Mouse (Mus musculus) ovary, postnatal 14 days (tissue): Measurements from ENCODE around the gene Gpatch11.
"Not testable (repeated sequence)": the region's sequence is repeated elsewhere in the genome, so short reads cannot be mapped to it uniquely, and the experiment has no call there.

ENCODE experiments used
- DNase-seq: peaks from one replicate; pipeline ENCODE4 v3.0.0; 2022; ENCODE audit warnings: low spot score

Gpatch11 gene

GRCm38 (mm10) chr17:78834856-78835835, at the start of gene Gpatch11, which contains the start of gene Heatr5b:
Gene Gpatch11 (plus strand): TSS chr17:78835567.
Gene Heatr5b (minus strand): TSS chr17:78835364.
- peak; percentile 98 for DNase-seq

- DNase-seq, result not testable (repeated sequence)
These were observed 47.1 kb upstream of the Gpatch11 start for GRCm38 (mm10) chr17:78788273-78788672.

- DNase-seq, result no peak
These were observed 44.2 kb upstream of the Gpatch11 start for GRCm38 (mm10) chr17:78791068-78791689.

DNA sequence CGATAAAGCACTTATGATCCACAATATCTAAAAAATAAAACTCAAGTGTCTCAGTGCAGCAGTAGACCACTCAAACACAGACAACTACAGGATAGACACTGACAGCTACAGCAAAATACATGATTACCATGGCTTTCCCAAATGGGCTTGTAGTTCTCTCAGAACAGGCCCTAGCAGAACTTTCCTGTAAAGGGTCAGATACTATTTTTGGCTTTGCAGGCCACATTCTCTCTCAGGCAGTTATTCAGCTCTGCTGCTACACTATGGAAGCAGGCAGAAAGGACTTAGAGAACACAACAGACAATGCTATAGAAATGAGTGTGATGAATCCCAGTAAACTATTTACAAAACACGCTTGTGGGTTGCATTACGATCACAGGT, 43.7 kb upstream of the Gpatch11 start:
- DNase-seq, result no peak

DNA sequence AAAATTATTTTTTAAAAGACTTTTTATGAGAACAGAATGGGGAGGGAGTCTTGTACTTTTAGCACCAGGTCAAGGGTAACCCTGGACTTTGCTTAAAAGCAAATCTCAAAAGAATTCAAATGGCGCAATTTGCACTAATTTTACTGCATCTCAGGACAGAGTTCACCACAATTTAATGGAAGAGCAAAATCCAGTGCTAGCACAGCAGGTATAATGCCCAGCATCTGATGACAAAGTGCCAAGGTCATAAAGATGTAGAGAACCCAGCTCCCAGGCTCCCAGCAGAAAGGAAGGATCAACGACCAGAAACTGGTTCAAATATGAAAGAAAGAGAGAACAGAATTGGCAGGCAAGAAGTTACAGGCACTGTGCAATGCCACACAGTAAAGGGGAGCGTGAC, 43.2 kb upstream of the Gpatch11 start:
- no peak for DNase-seq

- DNase-seq, result no peak
These were observed 41.0 kb upstream of the Gpatch11 start for GRCm38 (mm10) chr17:78794390-78794789.

GRCm38 (mm10) chr17:78797222-78797621, 38.1 kb upstream of the Gpatch11 start:
- no peak for DNase-seq

DNA sequence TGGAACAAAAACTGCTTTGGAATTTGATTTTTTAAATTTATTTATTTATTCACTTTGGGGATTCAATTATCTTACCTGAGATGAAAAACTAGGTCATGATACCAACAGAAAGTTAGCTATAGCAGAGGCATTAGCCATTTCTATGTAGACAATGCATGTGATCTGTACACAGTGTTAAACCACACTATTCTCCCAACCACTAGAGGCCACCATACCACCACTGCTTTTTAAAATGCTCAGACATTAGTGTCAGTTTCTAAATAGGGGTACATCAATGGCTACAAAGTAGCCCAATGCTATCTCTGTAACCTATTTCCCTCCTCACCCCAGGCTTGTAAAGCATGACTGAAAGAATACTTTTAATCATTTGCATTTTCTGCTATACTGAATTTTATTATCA, 26.3 kb upstream of the Gpatch11 start:
- no peak for DNase-seq

DNA sequence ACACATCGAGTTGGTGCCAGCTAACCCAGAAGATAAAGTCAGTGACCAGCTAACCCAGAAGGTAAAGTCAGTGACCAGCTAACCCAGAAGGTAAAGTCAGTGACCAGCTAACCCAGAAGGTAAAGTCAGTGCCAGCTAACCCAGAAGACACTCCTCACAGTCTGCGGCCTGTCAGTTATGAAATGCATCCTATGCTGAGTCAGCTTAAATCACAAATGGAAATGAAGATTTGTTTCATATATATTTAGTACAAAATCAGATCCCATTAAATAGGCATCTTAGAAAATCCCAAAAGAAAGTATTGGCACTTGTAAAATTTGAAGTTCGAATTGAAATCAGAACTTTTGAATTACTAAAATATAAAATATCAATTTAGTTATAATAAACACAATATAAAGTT, 25.8 kb upstream of the Gpatch11 start:
- no peak for DNase-seq

GRCm38 (mm10) chr17:78824346-78824745, 11.0 kb upstream of the Gpatch11 start:
- no peak for DNase-seq

DNA sequence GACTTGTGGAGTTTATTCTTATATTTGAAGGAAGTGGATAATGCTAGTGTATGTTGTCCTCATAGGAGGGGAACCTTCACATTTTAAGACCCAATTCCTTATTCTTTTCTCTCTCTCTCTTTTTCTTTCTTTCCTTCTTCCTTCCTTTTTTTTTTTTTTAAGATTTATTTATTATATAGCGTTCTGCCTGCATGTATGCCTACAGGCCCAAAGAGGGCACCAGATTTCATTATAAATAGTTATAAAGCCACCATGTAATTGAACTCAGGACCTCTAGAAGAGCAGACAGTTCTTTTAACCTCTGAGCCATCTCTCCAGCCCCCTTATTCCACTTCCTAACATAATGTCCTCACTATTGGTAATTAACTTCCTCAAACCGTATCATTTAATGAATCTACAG, 689 bp downstream of the Gpatch11 start:
- DNase-seq, result no peak

- DNase-seq, result no peak
These were observed 7.0 kb downstream of the Gpatch11 start for GRCm38 (mm10) chr17:78842271-78842928.

GRCm38 (mm10) chr17:78856243-78856642, 20.9 kb downstream of the Gpatch11 start:
- DNase-seq, result no peak

GRCm38 (mm10) chr17:78873886-78874285, 38.5 kb downstream of the Gpatch11 start:
- no peak for DNase-seq

GRCm38 (mm10) chr17:78881878-78882304, 46.5 kb downstream of the Gpatch11 start:
- no peak for DNase-seq

GRCm38 (mm10) chr17:78882401-78883112, 47.2 kb downstream of the Gpatch11 start, which contains the start of gene Eif2ak2:
Gene Eif2ak2 (minus strand): TSS chr17:78882573.
- DNase-seq, result peak; percentile 79

- DNase-seq, result no peak
These were observed 47.9 kb downstream of the Gpatch11 start for GRCm38 (mm10) chr17:78883291-78883690.

- DNase-seq, result no peak
These were observed 50.1 kb downstream of the Gpatch11 start for GRCm38 (mm10) chr17:78885286-78886065.

- no peak for DNase-seq
These were observed 53.2 kb downstream of the Gpatch11 start for GRCm38 (mm10) chr17:78888554-78888953.

DNA sequence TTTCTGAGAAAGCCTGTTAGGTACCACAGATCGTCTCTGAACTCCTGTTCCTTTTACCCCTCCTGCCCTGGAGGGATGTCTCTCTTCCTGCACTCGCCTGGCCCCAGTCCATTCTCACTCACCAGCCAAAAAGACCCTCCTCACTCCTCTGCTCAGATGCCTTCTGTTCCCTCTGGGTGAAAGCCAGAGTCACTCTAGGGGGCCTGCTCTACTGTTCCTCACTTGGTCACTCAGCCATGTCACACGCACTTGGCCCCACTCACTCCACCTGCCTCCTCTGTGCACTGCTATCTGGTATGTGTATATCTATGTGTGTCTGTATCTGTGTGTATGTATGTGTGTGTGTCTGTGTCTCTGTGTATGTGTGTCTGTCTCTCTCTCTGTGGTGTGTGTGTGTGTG, 53.8 kb downstream of the Gpatch11 start:
- DNase-seq, result no peak

DNA sequence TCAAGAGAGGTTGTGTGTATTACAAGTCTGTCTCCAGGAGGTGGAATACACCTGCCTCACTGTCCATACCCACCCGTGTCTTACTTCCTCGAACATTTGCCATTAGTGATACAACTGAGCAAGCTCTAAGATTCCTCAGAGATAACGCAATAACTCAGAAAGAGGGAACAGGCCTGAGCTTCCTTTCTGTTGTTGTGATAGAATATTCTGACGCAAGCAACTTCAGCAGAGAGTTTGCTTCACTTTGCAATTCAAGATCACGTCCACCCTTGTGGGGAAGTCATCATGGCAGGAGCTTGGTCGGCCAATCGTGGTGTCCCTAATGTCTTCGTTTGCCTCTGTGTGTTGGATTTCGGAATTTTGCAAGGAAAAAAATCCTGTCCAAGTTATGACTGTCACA, 55.7 kb downstream of the Gpatch11 start:
- no peak for DNase-seq
